ENCODE assay signal across 18 mouse cellular contexts in the genomic region with DNA sequence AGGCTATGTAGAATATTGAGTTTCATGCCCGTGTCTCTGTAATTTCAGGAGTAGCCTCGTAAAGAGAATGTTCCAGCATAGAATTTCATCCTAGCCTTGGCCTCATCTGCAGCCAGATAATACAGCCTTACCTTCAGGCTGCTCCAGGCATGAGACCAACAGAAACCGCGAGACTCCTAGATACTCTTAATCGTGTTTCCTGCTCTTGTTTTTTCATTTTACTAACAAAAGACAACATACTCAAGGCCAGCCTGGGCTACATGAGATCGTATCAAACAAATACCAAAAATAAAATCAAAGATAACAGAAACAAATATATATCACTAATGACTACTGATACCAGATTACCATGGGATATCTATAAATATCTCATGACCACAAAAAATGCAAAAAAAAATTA.
"Had no signal": no experiment of that assay in that cellular context is flagged by ENCODE, and none has a peak within 500 bp of the region (broad histone marks: within the 10 kb centered on the region; RNA-seq: fewer than 3 reads in every experiment).

No protein-coding gene starts in this region.

- H3K4me3 ChIP-seq: limb, embryonic 10.5 days; limb, embryonic 13.5 days; midbrain, embryonic 12.5 days; midbrain, embryonic 15.5 days; neural tube, embryonic 12.5 days had no signal

- DNase-seq: kidney, adult 18-20 months; kidney, adult 9 months; kidney, postnatal 14 days; kidney, postnatal 4 days; liver; lung, adult 2 months; lung, postnatal 14 days; lung, postnatal 4 days; retina, postnatal 1 day; thymus, adult 18-20 months; thymus, postnatal 36 days had no signal

- H3K4me1 ChIP-seq: midbrain, embryonic 12.5 days; midbrain, embryonic 15.5 days; neural tube, embryonic 12.5 days had no signal

- H3K36me3 ChIP-seq: limb, embryonic 10.5 days; limb, embryonic 13.5 days; midbrain, embryonic 12.5 days; midbrain, embryonic 15.5 days; neural tube, embryonic 12.5 days had no signal

- H3K27me3 ChIP-seq: limb, embryonic 13.5 days; midbrain, embryonic 12.5 days; midbrain, embryonic 15.5 days; neural tube, embryonic 12.5 days had no signal

- H3K4me2 ChIP-seq: limb, embryonic 13.5 days; midbrain, embryonic 12.5 days; midbrain, embryonic 15.5 days; neural tube, embryonic 12.5 days had no signal

- H3K27ac ChIP-seq: limb, embryonic 10.5 days; limb, embryonic 13.5 days; liver, embryonic 14.5 days; midbrain, embryonic 12.5 days; midbrain, embryonic 15.5 days; neural tube, embryonic 12.5 days had no signal

- H3K9ac ChIP-seq: limb, embryonic 13.5 days; liver, embryonic 14.5 days; midbrain, embryonic 12.5 days; midbrain, embryonic 15.5 days; neural tube, embryonic 12.5 days had no signal

- H3K9me3 ChIP-seq: limb, embryonic 10.5 days; limb, embryonic 13.5 days; midbrain, embryonic 12.5 days; midbrain, embryonic 15.5 days; neural tube, embryonic 12.5 days had no signal

- ATAC-seq: intestine, embryonic 16.5 days; midbrain, embryonic 15.5 days had no signal
